Mouse (Mus musculus): ENCODE measurements at regions not wholly inside any gene's neighbourhood (a gene's known extent, or its start where the extent isn't known, plus 50 kb on each side); places are given as distances from the start of the nearest gene placed in this dataset.

DNA sequence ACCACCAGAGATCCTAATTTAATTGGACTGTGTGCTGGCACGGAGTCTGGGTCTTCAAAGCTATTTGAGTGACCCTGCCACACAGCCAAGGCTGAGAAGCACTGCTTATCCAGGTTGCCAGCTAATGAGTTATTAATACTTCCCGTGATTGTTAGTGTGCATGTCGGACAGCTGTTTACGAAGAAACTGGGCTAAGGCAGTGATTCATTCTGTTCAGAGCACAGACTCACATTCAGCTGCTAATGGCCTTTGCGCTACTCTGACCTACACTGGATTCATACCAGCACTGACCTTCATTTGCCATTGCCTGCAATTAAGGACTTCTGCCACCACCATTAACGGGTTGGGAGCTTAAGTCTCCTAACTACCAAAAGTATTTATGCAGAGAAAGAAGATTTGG is 156.7 kb upstream of the Dppa4 start:
- no peak for TF ChIP-seq CTCF (IDR thresholded peaks at IDR 0.05; ENCODE audit: control insufficient read depth, insufficient read depth, insufficient replicate concordance, low read depth, low read length)
- no peak for TF ChIP-seq POLR2A (IDR thresholded peaks at IDR 0.05; ENCODE audit: control insufficient read depth, low read depth, low read length)
- H3K27me3 ChIP-seq (ENCODE audit: control insufficient read depth, insufficient read depth, low read length), result no peaks in the 10 kb centered on the region
- H3K27ac ChIP-seq (ENCODE audit: control insufficient read depth, insufficient read depth, low read depth, low read length), result no peak overlapping the region
- H3K4me3 ChIP-seq (ENCODE audit: control insufficient read depth, low read depth, low read length), result no peak overlapping the region
- no peaks in the 10 kb centered on the region for H3K4me1 ChIP-seq (ENCODE audit: control insufficient read depth, insufficient read depth, low read length)
- no peaks in the 10 kb centered on the region for H3K36me3 ChIP-seq (ENCODE audit: control insufficient read depth, insufficient read depth, low read length)

DNA sequence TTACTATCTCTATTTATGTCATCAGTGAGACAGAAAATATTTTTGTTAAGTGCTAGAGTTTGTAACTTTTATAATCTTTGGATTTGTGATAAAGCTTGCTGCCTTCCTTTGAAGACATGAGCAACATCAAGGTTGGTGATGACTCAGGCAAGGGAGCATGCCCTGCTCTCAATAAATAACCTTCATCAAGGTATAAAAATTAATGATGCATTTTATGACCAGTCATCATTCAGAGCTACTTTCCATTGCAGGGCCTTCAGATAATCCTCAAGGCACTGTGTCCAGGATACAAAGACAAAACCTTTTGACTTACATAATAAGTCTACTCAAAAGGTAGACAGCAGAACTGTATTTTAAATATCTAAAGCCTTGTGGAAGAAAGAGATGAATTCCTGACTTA is 156.2 kb upstream of the Dppa4 start:
- no peaks in the 10 kb centered on the region for H3K36me3 ChIP-seq (ENCODE audit: control insufficient read depth, insufficient read depth, low read length)
- TF ChIP-seq POLR2A (IDR thresholded peaks at IDR 0.05; ENCODE audit: control insufficient read depth, low read depth, low read length) (no peak), CTCF (IDR thresholded peaks at IDR 0.05; ENCODE audit: control insufficient read depth, insufficient read depth, insufficient replicate concordance, low read depth, low read length) (no peak)
- no peaks in the 10 kb centered on the region for H3K27me3 ChIP-seq (ENCODE audit: control insufficient read depth, insufficient read depth, low read length)
- H3K4me1 ChIP-seq (ENCODE audit: control insufficient read depth, insufficient read depth, low read length), result no peaks in the 10 kb centered on the region
- no peak overlapping the region for H3K4me3 ChIP-seq (ENCODE audit: control insufficient read depth, low read depth, low read length)
- H3K27ac ChIP-seq (ENCODE audit: control insufficient read depth, insufficient read depth, low read depth, low read length), result no peak overlapping the region

- H3K27me3 ChIP-seq (ENCODE audit: control insufficient read depth, insufficient read depth, low read length), result no peaks in the 10 kb centered on the region
- no peaks in the 10 kb centered on the region for H3K36me3 ChIP-seq (ENCODE audit: control insufficient read depth, insufficient read depth, low read length)
- TF ChIP-seq POLR2A (IDR thresholded peaks at IDR 0.05; ENCODE audit: control insufficient read depth, low read depth, low read length) (no peak), CTCF (IDR thresholded peaks at IDR 0.05; ENCODE audit: control insufficient read depth, insufficient read depth, insufficient replicate concordance, low read depth, low read length) (no peak)
- no peak overlapping the region for H3K27ac ChIP-seq (ENCODE audit: control insufficient read depth, insufficient read depth, low read depth, low read length)
- no peaks in the 10 kb centered on the region for H3K4me1 ChIP-seq (ENCODE audit: control insufficient read depth, insufficient read depth, low read length)
- H3K4me3 ChIP-seq (ENCODE audit: control insufficient read depth, low read depth, low read length), result no peak overlapping the region
Measured at GRCm38 (mm10) chr16:48155355-48155754, 128.2 kb upstream of the Dppa4 start.

DNA sequence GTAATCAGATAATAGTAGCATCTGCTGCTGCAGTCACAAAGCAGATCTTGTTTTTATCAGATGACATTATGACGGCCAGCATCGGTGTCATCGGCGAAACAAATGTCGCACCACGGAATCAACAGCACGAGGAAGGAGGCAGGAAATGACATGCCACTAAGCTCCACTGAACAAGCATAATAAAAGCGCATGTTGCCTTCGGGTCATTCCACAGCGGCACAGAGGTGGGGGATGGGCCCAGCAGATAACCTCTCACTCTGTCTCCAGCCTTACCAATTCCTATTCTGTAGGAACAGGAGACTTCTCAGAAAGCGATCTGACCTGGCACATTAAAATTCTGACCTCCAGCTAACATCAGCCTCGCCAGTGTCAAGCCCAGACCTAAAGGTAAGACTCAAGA is 93.1 kb upstream of the Dppa4 start:
- TF ChIP-seq CTCF (IDR thresholded peaks at IDR 0.05; ENCODE audit: control insufficient read depth, insufficient read depth, insufficient replicate concordance, low read depth, low read length) (no peak), POLR2A (IDR thresholded peaks at IDR 0.05; ENCODE audit: control insufficient read depth, low read depth, low read length) (0 out of 2 replicates have a peak, but pooled peaks have one; percentile 15)
- Histone ChIP-seq H3K27ac (ENCODE audit: control insufficient read depth, insufficient read depth, low read depth, low read length) (no peak overlapping the region), H3K4me3 (ENCODE audit: control insufficient read depth, low read depth, low read length) (peak overlapping the region; percentile 81), H3K4me1 (ENCODE audit: control insufficient read depth, insufficient read depth, low read length) (no peaks in the 10 kb centered on the region), H3K27me3 (ENCODE audit: control insufficient read depth, insufficient read depth, low read length) (no peaks in the 10 kb centered on the region), H3K36me3 (ENCODE audit: control insufficient read depth, insufficient read depth, low read length) (no peaks in the 10 kb centered on the region)

DNA sequence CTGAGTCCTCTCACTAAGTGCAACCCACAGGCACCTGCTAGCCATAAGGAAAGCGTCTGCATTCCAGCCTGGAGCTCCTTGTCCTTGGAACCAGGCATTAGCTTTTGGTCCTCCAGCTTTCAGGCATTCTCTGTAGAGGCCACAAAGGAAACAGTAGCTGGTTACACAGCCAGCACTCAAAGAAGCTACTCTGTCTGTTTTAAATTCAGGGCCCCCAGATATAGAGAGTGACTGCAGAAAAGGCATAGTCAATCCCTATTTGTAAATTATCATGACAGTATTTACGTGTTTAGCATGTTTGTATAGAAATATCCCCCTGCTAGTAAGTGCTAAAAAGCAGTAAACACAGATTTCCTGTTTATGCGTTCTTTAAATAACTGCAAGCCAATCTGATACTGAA is 91.3 kb upstream of the Dppa4 start:
- H3K4me1 ChIP-seq (ENCODE audit: control insufficient read depth, insufficient read depth, low read length), result no peaks in the 10 kb centered on the region
- TF ChIP-seq CTCF (IDR thresholded peaks at IDR 0.05; ENCODE audit: control insufficient read depth, insufficient read depth, insufficient replicate concordance, low read depth, low read length) (no peak), POLR2A (IDR thresholded peaks at IDR 0.05; ENCODE audit: control insufficient read depth, low read depth, low read length) (no peak)
- H3K27me3 ChIP-seq (ENCODE audit: control insufficient read depth, insufficient read depth, low read length), result no peaks in the 10 kb centered on the region
- H3K27ac ChIP-seq (ENCODE audit: control insufficient read depth, insufficient read depth, low read depth, low read length), result no peak overlapping the region
- H3K36me3 ChIP-seq (ENCODE audit: control insufficient read depth, insufficient read depth, low read length), result no peaks in the 10 kb centered on the region
- no peak overlapping the region for H3K4me3 ChIP-seq (ENCODE audit: control insufficient read depth, low read depth, low read length)

- H3K4me3 ChIP-seq (ENCODE audit: control insufficient read depth, low read depth, low read length), result no peak overlapping the region
- no peaks in the 10 kb centered on the region for H3K36me3 ChIP-seq (ENCODE audit: control insufficient read depth, insufficient read depth, low read length)
- H3K4me1 ChIP-seq (ENCODE audit: control insufficient read depth, insufficient read depth, low read length), result no peaks in the 10 kb centered on the region
- H3K27me3 ChIP-seq (ENCODE audit: control insufficient read depth, insufficient read depth, low read length), result no peaks in the 10 kb centered on the region
- no peak overlapping the region for H3K27ac ChIP-seq (ENCODE audit: control insufficient read depth, insufficient read depth, low read depth, low read length)
- no peak for TF ChIP-seq CTCF (IDR thresholded peaks at IDR 0.05; ENCODE audit: control insufficient read depth, insufficient read depth, insufficient replicate concordance, low read depth, low read length)
- no peak for TF ChIP-seq POLR2A (IDR thresholded peaks at IDR 0.05; ENCODE audit: control insufficient read depth, low read depth, low read length)
Measured at GRCm38 (mm10) chr16:48214976-48215375, 68.6 kb upstream of the Dppa4 start.
